Mouse (Mus musculus): Measurements from ENCODE around the gene Spic.

DNA sequence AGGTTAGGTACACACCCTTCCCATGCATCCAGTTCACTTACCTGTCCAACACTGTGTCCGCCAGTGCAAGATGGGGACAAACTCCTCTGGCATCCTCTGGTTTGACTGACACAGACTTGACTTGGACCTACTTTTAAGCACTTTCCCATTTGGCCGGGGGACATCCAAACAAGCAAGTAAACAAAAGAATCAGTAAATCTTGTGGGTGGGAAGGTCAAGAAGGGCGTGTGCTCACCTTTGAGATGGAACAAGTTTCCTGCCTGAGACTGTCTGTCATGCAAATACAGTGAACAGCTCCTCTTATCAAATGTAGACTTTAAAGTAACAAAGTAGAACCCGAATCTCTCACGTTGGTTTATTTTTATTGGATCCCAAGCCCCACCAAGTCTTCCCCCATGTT, at the start of gene Spic:
- no peak for TF ChIP-seq POLR2A (IDR thresholded peaks at IDR 0.05; ENCODE audit: borderline replicate concordance, low read depth, low read length)
- no peak for TF ChIP-seq CTCF (IDR thresholded peaks at IDR 0.05; ENCODE audit: low read depth, low read length)

Measured in bone marrow macrophage, adult 2 months (primary cell).